Mouse (Mus musculus) heart, adult 8-10 months (tissue): ENCODE data around the gene Ccdc181. TPM values are rescaled to one million over a fixed set of nuclear protein-coding genes. Genes with fewer than 3 reads are reported as not detected.

Experiments
- DNase-seq: peaks from one replicate; pipeline ENCODE4 v3.0.0; 2022; ENCODE audit warnings: low spot score
- total RNA-seq, 4 experiments: library from RNA; stranded (reverse); gene quantifications; 2 replicates each; pipeline ENCODE4 v1.2.4; 2022

Gene Ccdc181
- total RNA-seq, 4 experiments from 2014 or later = 9.0 to 10.0 (median 10.0) TPM

GRCm38 (mm10) chr1:164335435-164335834 is 60.0 kb downstream of the Ccdc181 start:
- no peak for DNase-seq

DNA sequence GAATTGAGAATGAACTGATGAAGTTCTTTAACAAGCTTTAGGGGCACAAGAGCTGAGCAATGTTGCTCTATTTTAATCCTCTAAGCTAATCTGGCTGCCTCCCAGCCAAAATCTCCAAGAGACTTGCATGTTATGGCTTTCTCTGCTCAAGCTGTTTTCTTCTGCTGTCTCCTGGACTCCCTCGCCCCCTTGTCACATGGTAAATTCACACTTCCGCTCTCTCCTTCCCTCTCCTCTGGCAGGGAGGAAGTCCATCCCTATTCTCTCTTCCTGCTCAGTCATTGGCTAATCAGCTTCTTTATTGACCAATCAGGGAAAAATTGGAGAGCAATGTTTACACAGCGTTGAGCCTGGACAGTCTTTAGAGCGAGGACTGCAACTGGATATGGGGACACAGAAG is 60.5 kb downstream of the Ccdc181 start:
- no peak for DNase-seq

Other genes with a start within 250 kb of the Ccdc181 start
- gene Sele, start 227.4 kb upstream of the Ccdc181 start, total RNA-seq = 1 to 10 TPM in 1 of 4 experiments, under 1 TPM in 3; 0.33 to 1.1 (median 0.54) TPM
- 1 to 10 TPM in 3 of 4 experiments, under 1 TPM in 1; 0.71 to 3.5 (median 1.1) TPM for gene Sell, start 213.6 kb upstream of the Ccdc181 start, total RNA-seq
- 1 to 10 TPM in 3 of 4 experiments, under 1 TPM in 1; 0.49 to 8.6 (median 1.2) TPM for gene Selp, start 160.3 kb upstream of the Ccdc181 start, total RNA-seq
- 10 to 100 TPM in 1 of 4 experiments, 1 to 10 TPM in 1, under 1 TPM in 2; 0.94 to 14.2 (median 1.1) TPM for gene F5, start 123.7 kb upstream of the Ccdc181 start, total RNA-seq
- 1 to 10 TPM; 6.4 to 9.5 (median 8.5) TPM for gene Slc19a2, start 26.5 kb upstream of the Ccdc181 start, total RNA-seq
- 1 to 10 TPM; 4.0 to 5.4 (median 4.7) TPM for gene Nme7, start 28.5 kb downstream of the Ccdc181 start, total RNA-seq
- 10 to 100 TPM; 21.3 to 22.2 (median 21.8) TPM for gene Blzf1, start 31.9 kb downstream of the Ccdc181 start, total RNA-seq
- 100 to 1,000 TPM; 315 to 378 (median 343) TPM for gene Atp1b1, start 182.8 kb downstream of the Ccdc181 start, total RNA-seq